Mouse (Mus musculus): ENCODE measurements around the gene Frmd4a. TPM values are rescaled to one million over a fixed set of nuclear protein-coding genes. Genes with fewer than 3 reads are reported as not detected.
"Not testable (repeated sequence)": the region's sequence is repeated elsewhere in the genome, so short reads cannot be mapped to it uniquely, and the experiment has no call there.

Gene Frmd4a
- polyA plus RNA-seq, 2 experiments = 39.6 to 47.0 TPM

GRCm38 (mm10) chr2:4256242-4256641, 238.7 kb downstream of the Frmd4a start:
- no peak for ATAC-seq (ENCODE audit: low FRiP score, low read depth)
- no peak overlapping the region for H3K4me2 ChIP-seq (replicated peaks; ENCODE audit: low read depth, low read length, severe bottlenecking)
- no peak overlapping the region for H3K4me3 ChIP-seq (replicated peaks; ENCODE audit: low read length)
- DNase-seq (ENCODE audit: low spot score) = no peak
- H3K4me1 ChIP-seq (ENCODE audit: control insufficient read depth, insufficient read depth, low read length) = peaks cover 26% of the 10 kb centered on the region
- no peaks in the 10 kb centered on the region for H3K36me3 ChIP-seq (ENCODE audit: control insufficient read depth, insufficient read depth, low read length)
- no peaks in the 10 kb centered on the region for H3K9me3 ChIP-seq (ENCODE audit: control insufficient read depth, low read length)
- no peak overlapping the region for H3K27ac ChIP-seq (replicated peaks; ENCODE audit: low read depth, low read length)
- H3K9ac ChIP-seq (ENCODE audit: low read depth, low read length, severe bottlenecking) = no peak overlapping the region
- H3K27me3 ChIP-seq (ENCODE audit: control insufficient read depth, insufficient read depth, low read length) = no peaks in the 10 kb centered on the region
- whole genome bisulfite sequencing = 78% methylated on average over 2 of the region's 2 CpGs
- TF ChIP-seq POLR2A (IDR thresholded peaks at IDR 0.05; ENCODE audit: borderline replicate concordance, extremely low read depth, insufficient read depth, insufficient read length) = no peak

- H3K4me1 ChIP-seq (ENCODE audit: control insufficient read depth, insufficient read depth, low read length) = peaks cover 17% of the 10 kb centered on the region
- no peaks in the 10 kb centered on the region for H3K9me3 ChIP-seq (ENCODE audit: control insufficient read depth, low read length)
- H3K27me3 ChIP-seq (ENCODE audit: control insufficient read depth, insufficient read depth, low read length) = no peaks in the 10 kb centered on the region
- no peak for DNase-seq (ENCODE audit: low spot score)
- WGBS = 79% methylated on average over 1 of the region's 1 CpGs
- H3K4me2 ChIP-seq (replicated peaks; ENCODE audit: low read depth, low read length, severe bottlenecking) = no peak overlapping the region
- no peak for TF ChIP-seq POLR2A (IDR thresholded peaks at IDR 0.05; ENCODE audit: borderline replicate concordance, extremely low read depth, insufficient read depth, insufficient read length)
- no peak overlapping the region for H3K9ac ChIP-seq (ENCODE audit: low read depth, low read length, severe bottlenecking)
- no peak for ATAC-seq (ENCODE audit: low FRiP score, low read depth)
- no peak overlapping the region for H3K4me3 ChIP-seq (replicated peaks; ENCODE audit: low read length)
- no peak overlapping the region for H3K27ac ChIP-seq (replicated peaks; ENCODE audit: low read depth, low read length)
- H3K36me3 ChIP-seq (ENCODE audit: control insufficient read depth, insufficient read depth, low read length) = no peaks in the 10 kb centered on the region
These were observed 240.1 kb downstream of the Frmd4a start for GRCm38 (mm10) chr2:4257604-4258003.

GRCm38 (mm10) chr2:4258803-4259202, 241.3 kb downstream of the Frmd4a start:
- not testable (repeated sequence) for H3K27ac ChIP-seq (replicated peaks; ENCODE audit: low read depth, low read length); H3K4me3 ChIP-seq (replicated peaks; ENCODE audit: low read length); H3K27me3 ChIP-seq (ENCODE audit: control insufficient read depth, insufficient read depth, low read length); H3K9me3 ChIP-seq (ENCODE audit: control insufficient read depth, low read length); DNase-seq (ENCODE audit: low spot score); H3K4me2 ChIP-seq (replicated peaks; ENCODE audit: low read depth, low read length, severe bottlenecking); H3K9ac ChIP-seq (ENCODE audit: low read depth, low read length, severe bottlenecking); H3K36me3 ChIP-seq (ENCODE audit: control insufficient read depth, insufficient read depth, low read length); ATAC-seq (ENCODE audit: low FRiP score, low read depth); H3K4me1 ChIP-seq (ENCODE audit: control insufficient read depth, insufficient read depth, low read length)
- WGBS = 90% methylated on average over 11 of the region's 12 CpGs

- 75% methylated on average over 10 of the region's 10 CpGs for WGBS
- H3K36me3 ChIP-seq (ENCODE audit: control insufficient read depth, insufficient read depth, low read length) = no peaks in the 10 kb centered on the region
- TF ChIP-seq POLR2A (IDR thresholded peaks at IDR 0.05; ENCODE audit: borderline replicate concordance, extremely low read depth, insufficient read depth, insufficient read length) = no peak
- ATAC-seq (ENCODE audit: low FRiP score, low read depth) (no peak), DNase-seq (ENCODE audit: low spot score) (no peak)
- H3K4me1 ChIP-seq (ENCODE audit: control insufficient read depth, insufficient read depth, low read length) = no peaks in the 10 kb centered on the region
- H3K27me3 ChIP-seq (ENCODE audit: control insufficient read depth, insufficient read depth, low read length) = no peaks in the 10 kb centered on the region
- no peak overlapping the region for H3K4me2 ChIP-seq (replicated peaks; ENCODE audit: low read depth, low read length, severe bottlenecking)
- no peak overlapping the region for H3K4me3 ChIP-seq (replicated peaks; ENCODE audit: low read length)
- H3K9ac ChIP-seq (ENCODE audit: low read depth, low read length, severe bottlenecking) = no peak overlapping the region
- no peak overlapping the region for H3K27ac ChIP-seq (replicated peaks; ENCODE audit: low read depth, low read length)
- H3K9me3 ChIP-seq (ENCODE audit: control insufficient read depth, low read length) = no peaks in the 10 kb centered on the region
These were observed 243.0 kb downstream of the Frmd4a start for GRCm38 (mm10) chr2:4260324-4261058.

- DNase-seq (ENCODE audit: low spot score) (no peak), ATAC-seq (ENCODE audit: low FRiP score, low read depth) (no peak)
- no peaks in the 10 kb centered on the region for H3K27me3 ChIP-seq (ENCODE audit: control insufficient read depth, insufficient read depth, low read length)
- H3K4me1 ChIP-seq (ENCODE audit: control insufficient read depth, insufficient read depth, low read length) = no peaks in the 10 kb centered on the region
- H3K9me3 ChIP-seq (ENCODE audit: control insufficient read depth, low read length) = no peaks in the 10 kb centered on the region
- H3K4me2 ChIP-seq (replicated peaks; ENCODE audit: low read depth, low read length, severe bottlenecking) = no peak overlapping the region
- H3K27ac ChIP-seq (replicated peaks; ENCODE audit: low read depth, low read length) = no peak overlapping the region
- H3K9ac ChIP-seq (ENCODE audit: low read depth, low read length, severe bottlenecking) = no peak overlapping the region
- no peak for TF ChIP-seq POLR2A (IDR thresholded peaks at IDR 0.05; ENCODE audit: borderline replicate concordance, extremely low read depth, insufficient read depth, insufficient read length)
- 75% methylated on average over 3 of the region's 3 CpGs for WGBS
- no peaks in the 10 kb centered on the region for H3K36me3 ChIP-seq (ENCODE audit: control insufficient read depth, insufficient read depth, low read length)
- no peak overlapping the region for H3K4me3 ChIP-seq (replicated peaks; ENCODE audit: low read length)
These were observed 245.2 kb downstream of the Frmd4a start for GRCm38 (mm10) chr2:4262667-4263066.
